Mouse (Mus musculus): ENCODE data around the gene Neurl4. TPM values are rescaled to one million over a fixed set of nuclear protein-coding genes. Genes with fewer than 3 reads are reported as not detected.

Neurl4 gene
- polyA plus RNA-seq, 1 experiment from 2014 or later = 9.2 TPM

GRCm38 (mm10) chr11:69881787-69882670 lies 18.8 kb upstream of the Neurl4 start:
- peak overlapping the region; percentile 75 for H3K9ac ChIP-seq
- no peaks in the 10 kb centered on the region for H3K36me3 ChIP-seq
- H3K9me3 ChIP-seq (replicated peaks) = no peaks in the 10 kb centered on the region
- peaks cover 61% of the 10 kb centered on the region for H3K4me1 ChIP-seq (replicated peaks)
- H3K27me3 ChIP-seq (replicated peaks) = no peaks in the 10 kb centered on the region
- no peak for ATAC-seq (ENCODE audit: insufficient number of reproducible peaks, low FRiP score)
- WGBS = 61% methylated on average over 21 of the region's 21 CpGs
- peak overlapping the region; percentile 91 for H3K27ac ChIP-seq (ENCODE audit: poor library complexity, severe bottlenecking)
- H3K4me2 ChIP-seq = peak overlapping the region; percentile 85
- H3K4me3 ChIP-seq = peak overlapping the region; percentile 58

GRCm38 (mm10) chr11:69883066-69883465 lies 17.8 kb upstream of the Neurl4 start:
- Histone ChIP-seq H3K27me3 (replicated peaks) (no peaks in the 10 kb centered on the region), H3K9ac (no peak overlapping the region), H3K27ac (ENCODE audit: poor library complexity, severe bottlenecking) (no peak overlapping the region), H3K4me2 (no peak overlapping the region), H3K9me3 (replicated peaks) (no peaks in the 10 kb centered on the region), H3K36me3 (no peaks in the 10 kb centered on the region), H3K4me1 (replicated peaks) (peaks cover 59% of the 10 kb centered on the region), H3K4me3 (no peak overlapping the region)
- 60% methylated on average over 4 of the region's 4 CpGs for WGBS
- ATAC-seq (ENCODE audit: insufficient number of reproducible peaks, low FRiP score) = no peak

GRCm38 (mm10) chr11:69883527-69884151 lies 17.2 kb upstream of the Neurl4 start:
- no peak overlapping the region for H3K4me2 ChIP-seq
- H3K4me3 ChIP-seq = no peak overlapping the region
- H3K9me3 ChIP-seq (replicated peaks) = no peaks in the 10 kb centered on the region
- H3K4me1 ChIP-seq (replicated peaks) = peaks cover 55% of the 10 kb centered on the region
- no peak for ATAC-seq (ENCODE audit: insufficient number of reproducible peaks, low FRiP score)
- no peaks in the 10 kb centered on the region for H3K36me3 ChIP-seq
- H3K27me3 ChIP-seq (replicated peaks) = no peaks in the 10 kb centered on the region
- no peak overlapping the region for H3K27ac ChIP-seq (ENCODE audit: poor library complexity, severe bottlenecking)
- WGBS = 76% methylated on average over 8 of the region's 8 CpGs
- H3K9ac ChIP-seq = peak overlapping the region; percentile 39; the same call in 1 of the 2 replicates

GRCm38 (mm10) chr11:69884240-69884639 lies 16.6 kb upstream of the Neurl4 start:
- no peaks in the 10 kb centered on the region for H3K36me3 ChIP-seq
- peaks cover 49% of the 10 kb centered on the region for H3K4me1 ChIP-seq (replicated peaks)
- peak overlapping the region; percentile 14 for H3K4me2 ChIP-seq
- H3K9ac ChIP-seq = peak overlapping the region; percentile 39; the same call in 1 of the 2 replicates
- no peak for ATAC-seq (ENCODE audit: insufficient number of reproducible peaks, low FRiP score)
- WGBS = 57% methylated on average over 9 of the region's 9 CpGs
- peak overlapping the region; percentile 43; the same call in 1 of the 2 replicates for H3K27ac ChIP-seq (ENCODE audit: poor library complexity, severe bottlenecking)
- no peaks in the 10 kb centered on the region for H3K27me3 ChIP-seq (replicated peaks)
- no peaks in the 10 kb centered on the region for H3K9me3 ChIP-seq (replicated peaks)
- H3K4me3 ChIP-seq = no peak overlapping the region

GRCm38 (mm10) chr11:69884663-69885062 lies 16.2 kb upstream of the Neurl4 start:
- Histone ChIP-seq H3K4me3 (no peak overlapping the region), H3K36me3 (no peaks in the 10 kb centered on the region), H3K9ac (no peak overlapping the region), H3K4me1 (replicated peaks) (peaks cover 44% of the 10 kb centered on the region), H3K9me3 (replicated peaks) (no peaks in the 10 kb centered on the region), H3K4me2 (peak overlapping the region; percentile 14), H3K27ac (ENCODE audit: poor library complexity, severe bottlenecking) (peak overlapping the region; percentile 43; the same call in 1 of the 2 replicates), H3K27me3 (replicated peaks) (no peaks in the 10 kb centered on the region)
- WGBS = 77% methylated on average over 8 of the region's 8 CpGs
- no peak for ATAC-seq (ENCODE audit: insufficient number of reproducible peaks, low FRiP score)

GRCm38 (mm10) chr11:69886907-69887635 lies 13.8 kb upstream of the Neurl4 start:
- Histone ChIP-seq H3K4me2 (no peak overlapping the region), H3K27me3 (replicated peaks) (no peaks in the 10 kb centered on the region), H3K36me3 (no peaks in the 10 kb centered on the region), H3K9me3 (replicated peaks) (no peaks in the 10 kb centered on the region), H3K9ac (no peak overlapping the region), H3K27ac (ENCODE audit: poor library complexity, severe bottlenecking) (no peak overlapping the region), H3K4me3 (no peak overlapping the region), H3K4me1 (replicated peaks) (peaks cover 52% of the 10 kb centered on the region)
- ATAC-seq (ENCODE audit: insufficient number of reproducible peaks, low FRiP score) = peak; percentile 46; the same call in 1 of the 2 replicates
- 38% methylated on average over 8 of the region's 8 CpGs for WGBS

GRCm38 (mm10) chr11:69891482-69891881 lies 9.4 kb upstream of the Neurl4 start:
- Histone ChIP-seq H3K4me2 (no peak overlapping the region), H3K9me3 (replicated peaks) (no peaks in the 10 kb centered on the region), H3K4me1 (replicated peaks) (peaks cover 30% of the 10 kb centered on the region), H3K36me3 (no peaks in the 10 kb centered on the region), H3K4me3 (no peak overlapping the region), H3K9ac (no peak overlapping the region), H3K27me3 (replicated peaks) (no peaks in the 10 kb centered on the region), H3K27ac (ENCODE audit: poor library complexity, severe bottlenecking) (0 out of 2 replicates have a peak overlapping the region, but pooled peaks have one; percentile 1)
- 16% methylated on average over 4 of the region's 4 CpGs for WGBS
- 0 out of 2 replicates have a peak, but pooled peaks have one; percentile 9 for ATAC-seq (ENCODE audit: insufficient number of reproducible peaks, low FRiP score)

GRCm38 (mm10) chr11:69894671-69895070 lies 6.2 kb upstream of the Neurl4 start:
- no peak overlapping the region for H3K27ac ChIP-seq (ENCODE audit: poor library complexity, severe bottlenecking)
- H3K4me3 ChIP-seq = no peak overlapping the region

GRCm38 (mm10) chr11:69895291-69895690 lies 5.6 kb upstream of the Neurl4 start, which contains the start of gene Acap1:
TSS of gene Acap1 (minus strand) at chr11:69895539.
- Histone ChIP-seq H3K4me2 (no peak within 1 kb of the TSS), H3K4me3 (no peak within 1 kb of the TSS), H3K4me1 (replicated peaks) (peaks cover 40% of the 10 kb centered on the region), H3K27me3 (replicated peaks) (no peaks in the 10 kb centered on the region), H3K9ac (no peak within 1 kb of the TSS), H3K9me3 (replicated peaks) (no peaks in the 10 kb centered on the region), H3K36me3 (no peaks in the 10 kb centered on the region), H3K27ac (ENCODE audit: poor library complexity, severe bottlenecking) (no peak within 1 kb of the TSS)
- no peak for ATAC-seq (ENCODE audit: insufficient number of reproducible peaks, low FRiP score)
- 75% methylated on average over 4 of the region's 4 CpGs for WGBS

More at GRCm38 (mm10) chr11:69894671-69895070, 6.2 kb upstream of the Neurl4 start:
- no peak overlapping the region for H3K9ac ChIP-seq
- H3K4me2 ChIP-seq = no peak overlapping the region
- no peak for ATAC-seq (ENCODE audit: insufficient number of reproducible peaks, low FRiP score)
- H3K27me3 ChIP-seq (replicated peaks) = no peaks in the 10 kb centered on the region
- H3K36me3 ChIP-seq = no peaks in the 10 kb centered on the region
- 74% methylated on average over 5 of the region's 5 CpGs for WGBS
- peaks cover 41% of the 10 kb centered on the region for H3K4me1 ChIP-seq (replicated peaks)
- no peaks in the 10 kb centered on the region for H3K9me3 ChIP-seq (replicated peaks)

GRCm38 (mm10) chr11:69899870-69900269 lies 1.0 kb upstream of the Neurl4 start:
- Histone ChIP-seq H3K9me3 (replicated peaks) (no peaks in the 10 kb centered on the region), H3K27me3 (replicated peaks) (no peaks in the 10 kb centered on the region), H3K4me2 (peak overlapping the region; percentile 96), H3K9ac (peak overlapping the region; percentile 55), H3K27ac (ENCODE audit: poor library complexity, severe bottlenecking) (no peak overlapping the region), H3K4me3 (peak overlapping the region; percentile 96; the same call in 1 of the 2 replicates), H3K4me1 (replicated peaks) (peaks cover 37% of the 10 kb centered on the region), H3K36me3 (peaks cover 15% of the 10 kb centered on the region)
- WGBS = 25% methylated on average over 4 of the region's 4 CpGs
- no peak for ATAC-seq (ENCODE audit: insufficient number of reproducible peaks, low FRiP score)

Data from heart, embryonic 12.5 days (tissue).